Mouse (Mus musculus) fat pad, adult 2 months (tissue): ENCODE data around the gene Dnajc22.

Experiments
- DNase-seq: peaks from one replicate; pipeline ENCODE4 v3.0.0-alpha.2; 2011; ENCODE audit warnings: low read depth, low spot score; ENCODE audit errors: extremely low read depth

Dnajc22 gene

DNA sequence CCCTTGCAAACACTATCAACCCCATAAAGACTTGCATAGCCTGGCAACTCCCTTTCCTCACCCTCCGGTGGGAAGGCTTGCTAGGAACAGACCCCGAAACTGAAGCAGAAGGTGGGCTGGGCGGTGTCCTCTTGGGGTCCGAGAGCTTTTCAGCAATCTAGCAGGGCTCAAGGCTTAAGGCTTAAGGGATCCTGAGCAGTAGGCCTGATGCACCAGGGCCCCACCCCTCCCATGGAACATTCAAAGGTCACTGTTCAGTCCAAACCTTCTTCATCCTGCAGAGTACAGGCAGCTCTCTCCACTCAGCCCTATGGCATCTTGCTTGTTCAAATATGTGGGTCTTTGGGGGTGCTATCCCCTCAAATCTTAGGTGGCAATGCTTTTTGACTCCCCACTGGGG lies 7.0 kb upstream of the Dnajc22 start:
- DNase-seq = no peak

DNA sequence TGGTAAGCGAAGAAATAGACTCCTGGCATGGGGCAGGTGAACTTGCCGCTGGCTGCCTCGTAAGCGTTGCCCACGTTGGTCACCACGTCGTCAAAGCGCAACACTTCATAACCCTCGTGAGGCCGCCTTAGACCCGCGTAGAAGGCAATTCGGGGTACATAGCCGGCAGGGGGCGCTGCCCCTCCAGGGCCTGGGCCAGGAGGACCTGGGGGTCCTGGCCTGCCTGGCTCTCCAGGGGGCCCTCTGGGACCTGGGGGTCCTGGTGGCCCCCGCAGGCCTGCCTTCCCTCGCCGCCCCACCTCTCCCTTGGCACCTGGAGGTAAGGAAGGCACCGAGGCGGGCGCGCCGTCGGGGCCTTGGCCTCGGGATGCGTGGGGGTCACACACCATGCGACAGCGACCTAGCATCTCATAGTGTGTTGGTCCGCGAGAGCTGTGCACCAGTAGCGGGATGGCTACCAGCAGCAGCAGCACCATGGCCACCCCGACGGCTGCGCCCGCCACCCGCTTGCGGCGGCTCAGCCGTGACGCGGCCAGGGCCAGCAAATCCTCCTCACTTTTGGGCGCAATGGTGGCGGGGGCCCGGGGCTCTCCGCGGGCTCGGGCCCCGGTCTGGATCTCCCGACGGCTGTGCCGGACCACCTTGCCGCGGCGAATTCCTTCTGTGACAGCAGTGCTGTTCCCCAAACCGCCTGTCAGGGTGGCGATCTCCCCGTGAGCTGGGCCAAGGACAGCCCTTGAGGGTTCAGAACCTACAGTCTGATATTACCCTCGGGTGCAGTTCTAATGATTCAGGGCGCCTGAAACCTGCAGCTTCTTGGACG lies 5.5 kb upstream of the Dnajc22 start, which contains the start of gene C1ql4:
C1ql4 (minus strand) TSS at position 565 of the 823 bp plus-strand sequence.
- DNase-seq = no peak

DNA sequence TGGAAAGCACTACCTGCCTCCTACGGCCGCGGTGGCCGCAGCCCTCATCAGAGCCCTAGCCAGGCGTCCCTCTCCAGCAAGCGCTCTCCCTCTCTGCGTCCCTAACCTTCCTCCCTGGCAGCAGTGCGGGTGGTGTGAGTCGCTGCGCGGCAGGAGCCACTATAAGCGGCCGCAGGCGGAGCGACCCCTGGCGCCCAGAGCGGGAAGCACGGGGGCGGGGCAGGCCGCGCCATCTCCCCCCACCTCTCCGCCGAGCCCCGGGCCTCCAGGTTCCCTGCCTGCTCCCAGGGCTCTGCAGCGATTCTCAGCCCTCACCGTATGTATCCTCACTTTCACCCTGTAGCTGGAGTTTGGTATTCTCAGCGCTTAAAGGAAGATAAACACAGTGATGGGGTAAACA lies 4.7 kb upstream of the Dnajc22 start:
- DNase-seq = no peak

DNA sequence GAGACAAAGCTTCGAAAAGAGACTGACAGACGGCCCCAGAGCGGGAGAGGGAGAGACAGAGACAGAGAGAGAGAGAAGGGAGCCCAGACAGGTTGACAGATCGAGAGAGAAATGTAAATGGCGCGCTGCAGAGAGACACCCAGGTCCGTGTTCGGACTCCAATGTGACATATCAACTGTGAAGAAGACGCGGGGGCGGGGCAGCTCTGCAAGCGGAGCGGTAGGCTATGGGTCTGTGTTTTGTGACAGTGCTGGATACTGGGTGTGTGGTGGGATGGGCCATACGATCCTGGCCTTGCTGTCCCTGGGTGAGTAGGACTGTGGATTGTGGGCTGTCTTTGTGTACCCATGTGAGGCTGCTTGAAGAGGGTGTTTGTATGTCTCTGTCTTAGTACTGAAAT lies 3.9 kb upstream of the Dnajc22 start:
- DNase-seq = no peak

DNA sequence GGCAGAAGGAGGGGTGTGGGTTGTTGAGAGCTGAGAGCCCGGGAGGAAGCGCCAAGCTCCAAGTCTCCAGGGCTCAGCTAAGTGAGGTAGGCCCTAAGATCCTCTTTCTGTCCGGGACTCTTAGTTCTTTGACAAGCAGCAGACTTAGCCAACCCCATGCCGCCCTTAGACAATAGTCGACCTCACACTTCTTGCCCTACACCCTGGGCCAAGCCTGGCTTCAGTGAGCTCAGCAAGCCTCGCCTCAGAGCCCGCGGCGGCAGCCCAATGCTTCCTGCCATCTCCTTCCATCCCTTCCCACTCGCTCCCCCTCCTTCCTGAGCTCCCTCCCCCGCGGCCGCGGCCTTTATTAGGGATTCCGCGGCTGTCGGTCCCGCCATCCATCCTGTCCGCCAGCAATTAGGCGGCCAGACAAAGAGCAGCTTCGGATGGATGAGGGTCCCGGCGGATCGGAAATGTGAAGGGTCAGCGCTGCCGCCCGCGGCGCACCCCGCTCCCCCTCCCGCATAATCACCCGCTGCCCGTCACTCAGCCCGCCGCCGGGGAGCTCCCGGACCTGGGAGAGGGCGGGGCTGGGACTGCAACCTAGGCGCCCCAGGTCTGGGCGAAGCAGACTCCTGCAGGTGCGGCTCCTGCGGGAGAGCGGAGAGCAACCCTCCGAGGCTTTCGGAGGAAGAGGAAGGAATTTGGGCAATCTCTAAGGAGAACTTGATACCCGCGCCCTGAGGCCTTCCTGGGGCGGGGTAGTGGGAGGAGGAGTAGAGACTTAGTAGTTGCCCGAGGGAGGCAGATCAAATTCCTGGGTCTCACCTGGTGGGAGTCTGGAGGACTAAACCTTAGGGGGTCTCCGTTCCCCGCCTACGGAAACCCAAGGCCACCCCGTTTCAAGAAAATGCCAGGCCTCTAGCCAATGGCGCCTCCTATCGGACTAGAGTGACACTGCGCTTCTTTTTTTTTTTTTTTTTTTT lies 605 bp downstream of the Dnajc22 start:
- no peak for DNase-seq

DNA sequence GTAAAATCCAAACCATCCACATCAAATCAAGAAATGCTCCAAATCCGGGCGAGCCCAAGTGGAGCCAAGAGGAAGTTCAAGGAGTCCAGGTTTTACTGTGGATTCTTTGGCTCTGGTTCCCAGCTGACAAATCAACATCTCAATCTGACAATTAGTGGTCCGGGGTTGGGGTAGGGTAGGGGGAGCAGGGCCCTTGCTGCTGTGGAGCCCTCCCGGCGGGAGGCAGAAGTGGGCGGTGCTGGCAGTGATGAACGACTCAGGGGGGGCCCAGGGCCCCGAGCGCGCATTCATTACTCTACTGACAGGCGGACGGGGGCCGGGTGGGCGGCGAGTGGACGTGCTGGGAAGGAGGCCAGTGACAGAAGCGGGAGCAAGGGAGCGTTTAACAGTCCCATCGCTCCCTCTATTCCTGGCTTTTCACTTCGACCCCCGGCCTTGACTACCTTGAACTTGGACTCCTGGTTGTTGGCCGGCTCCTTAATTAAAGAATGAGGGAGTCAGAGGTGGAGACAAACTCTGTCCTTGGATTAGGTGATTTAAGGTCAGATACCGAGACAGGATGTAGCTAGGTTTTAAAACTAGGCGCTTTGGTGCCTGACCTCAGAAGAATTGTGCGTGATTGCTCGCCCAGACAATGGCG lies 1.8 kb downstream of the Dnajc22 start:
- DNase-seq = no peak

DNA sequence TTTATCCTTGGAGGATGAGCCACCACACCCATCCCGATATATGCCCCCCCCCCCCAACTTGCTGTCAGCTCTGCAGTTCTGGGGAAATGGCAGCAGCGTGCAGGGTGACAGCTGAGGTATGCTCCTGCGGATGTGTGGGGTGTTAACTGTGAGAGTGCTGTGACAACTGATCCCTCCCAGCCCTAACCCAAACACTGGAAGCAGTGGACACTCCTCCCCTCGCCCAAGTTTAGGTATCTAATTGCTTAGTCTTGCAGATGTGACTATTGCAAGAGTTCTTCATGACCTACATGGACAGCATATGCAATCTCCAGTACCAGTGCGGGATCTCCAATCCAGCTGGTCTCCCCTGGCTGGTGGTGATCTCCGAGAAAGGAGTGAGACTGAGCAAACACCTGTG lies 2.4 kb downstream of the Dnajc22 start:
- no peak for DNase-seq

DNA sequence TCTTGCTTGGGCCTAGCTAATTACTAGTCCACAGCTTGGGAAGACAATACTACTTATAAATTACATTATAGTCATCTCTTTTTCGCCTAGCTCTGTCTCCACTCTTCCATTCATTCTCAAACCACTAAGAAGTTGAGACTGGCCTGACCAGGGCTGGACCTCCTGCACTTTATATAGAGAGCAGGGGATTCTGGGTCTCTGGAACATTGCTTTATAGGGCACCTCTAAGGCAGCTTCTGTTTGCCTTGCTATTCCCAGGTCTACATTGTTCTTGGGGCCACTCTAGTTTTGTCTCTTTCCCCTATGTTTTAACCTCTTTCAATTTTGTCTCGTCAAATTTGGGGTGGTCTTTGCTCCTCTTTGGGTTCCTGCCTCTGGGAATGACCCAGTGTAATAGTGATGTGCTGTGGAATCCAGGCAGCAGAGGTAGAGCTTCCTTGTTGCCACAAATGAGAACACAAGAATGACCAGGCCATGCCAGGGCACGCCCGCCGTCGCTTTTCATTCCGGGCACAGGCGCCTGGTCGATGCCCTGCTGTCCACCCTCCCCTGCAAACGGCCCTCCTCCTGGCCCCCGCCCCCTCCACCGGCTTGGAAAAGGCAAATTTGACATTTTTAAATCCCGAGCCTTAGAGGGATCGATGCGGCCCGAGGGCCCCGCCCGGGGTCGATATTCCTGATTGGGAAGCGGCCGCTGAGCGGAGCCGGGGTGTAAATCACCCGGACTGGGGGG lies 3.3 kb downstream of the Dnajc22 start:
- no peak for DNase-seq

DNA sequence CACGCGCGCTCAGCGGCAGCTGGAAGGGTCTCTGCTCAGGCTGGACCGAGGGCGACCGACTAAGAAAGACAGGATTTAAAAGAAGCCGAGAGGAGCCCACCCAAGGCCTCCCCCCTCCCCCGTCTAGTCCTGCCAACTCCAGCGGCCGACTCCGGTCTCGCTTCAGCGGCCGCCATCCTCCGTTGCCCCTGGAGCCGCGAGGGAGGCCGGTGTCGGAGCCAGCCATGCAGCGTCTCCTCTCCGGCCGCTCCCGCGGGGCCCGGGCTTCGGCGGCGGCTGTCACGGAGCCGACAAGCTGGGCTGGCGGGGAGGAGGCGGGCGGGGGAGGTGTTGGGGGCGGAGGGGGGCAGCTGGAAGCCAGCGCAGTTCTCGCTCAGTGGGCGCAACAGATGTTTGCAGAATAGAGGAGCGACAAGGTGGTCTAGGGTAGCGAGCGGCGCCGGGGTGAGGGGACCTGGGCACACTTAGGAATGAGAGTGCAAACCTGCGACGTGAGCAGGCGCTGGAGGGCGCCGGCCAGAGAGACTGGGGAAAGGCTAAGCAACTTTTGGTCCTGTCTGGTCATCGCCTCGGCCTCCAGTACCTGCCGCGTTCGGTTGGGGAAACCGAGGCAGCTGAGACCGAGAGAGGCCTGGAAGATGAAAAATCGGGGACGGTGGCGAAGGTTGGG lies 4.0 kb downstream of the Dnajc22 start:
- DNase-seq = no peak

DNA sequence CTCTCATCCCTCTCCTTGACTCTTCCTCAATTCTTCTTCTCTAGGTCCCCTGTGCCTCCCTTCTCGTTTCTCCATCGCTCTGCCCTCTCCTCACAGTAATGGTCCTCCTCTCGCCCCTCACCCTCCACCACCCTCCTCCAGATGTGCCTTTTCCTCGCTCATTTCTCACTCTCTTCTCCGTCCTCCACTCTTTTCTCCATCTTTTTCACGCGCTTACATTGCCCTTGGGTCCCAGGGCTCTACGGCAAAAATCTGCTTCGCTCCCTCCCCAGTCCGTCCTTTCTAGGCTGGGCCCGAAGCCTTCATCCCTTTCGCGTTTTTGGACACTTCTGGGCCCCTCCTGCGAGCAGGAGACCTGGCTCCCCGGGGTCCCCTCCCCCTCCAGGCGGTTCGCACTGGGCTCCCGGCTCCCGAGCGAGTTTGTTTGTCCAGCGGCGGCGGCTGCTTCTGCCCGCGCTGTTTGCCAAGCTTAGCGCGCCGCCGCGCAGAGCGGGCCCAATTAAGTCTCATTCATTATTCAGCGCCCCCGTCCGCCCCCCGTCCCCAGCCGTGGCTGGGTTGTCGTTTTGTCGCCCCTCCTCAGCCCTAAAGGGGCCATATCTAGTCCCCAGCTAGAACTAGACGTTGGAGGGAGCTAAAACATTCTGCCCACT lies 5.0 kb downstream of the Dnajc22 start:
- no peak for DNase-seq

DNA sequence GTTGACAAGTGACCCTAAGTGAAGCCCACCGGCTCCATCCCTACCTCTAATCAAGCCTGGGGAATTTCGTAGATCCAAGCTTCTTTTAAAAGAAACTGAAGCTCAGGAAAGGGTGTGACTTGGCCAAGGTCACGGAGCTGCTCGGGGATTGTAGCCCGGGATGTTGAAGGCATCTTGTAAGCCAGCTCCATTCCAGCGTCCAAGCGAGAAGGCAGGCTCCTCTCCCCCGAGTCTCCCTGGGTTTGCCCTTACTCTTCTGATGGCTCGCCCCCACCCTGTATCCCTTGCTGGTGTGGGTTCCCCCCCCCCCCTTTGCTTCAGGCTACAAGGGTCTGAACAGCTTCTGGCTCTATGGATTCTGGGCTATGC lies 5.5 kb downstream of the Dnajc22 start:
- no peak for DNase-seq

DNA sequence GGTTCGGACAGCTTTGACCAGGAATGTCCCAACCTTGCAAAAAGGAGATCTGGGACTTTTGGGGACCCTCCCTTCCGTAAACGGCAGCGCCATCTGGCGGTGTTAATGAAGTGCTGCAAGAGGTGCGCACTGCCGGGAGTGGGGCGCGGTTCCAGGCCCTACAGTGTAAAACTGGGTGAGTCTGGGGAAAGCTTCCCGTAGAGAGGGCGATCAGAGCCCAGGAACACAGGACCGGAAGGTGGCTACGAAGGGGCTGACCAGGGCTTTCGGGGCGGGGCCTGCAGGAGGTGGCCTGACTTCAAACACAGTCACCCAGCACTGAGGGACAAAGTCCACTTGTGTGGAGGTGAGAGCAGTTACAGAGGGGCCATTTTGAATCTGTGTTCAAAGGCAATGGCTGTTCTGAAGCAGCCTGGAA lies 6.2 kb downstream of the Dnajc22 start:
- DNase-seq = no peak

DNA sequence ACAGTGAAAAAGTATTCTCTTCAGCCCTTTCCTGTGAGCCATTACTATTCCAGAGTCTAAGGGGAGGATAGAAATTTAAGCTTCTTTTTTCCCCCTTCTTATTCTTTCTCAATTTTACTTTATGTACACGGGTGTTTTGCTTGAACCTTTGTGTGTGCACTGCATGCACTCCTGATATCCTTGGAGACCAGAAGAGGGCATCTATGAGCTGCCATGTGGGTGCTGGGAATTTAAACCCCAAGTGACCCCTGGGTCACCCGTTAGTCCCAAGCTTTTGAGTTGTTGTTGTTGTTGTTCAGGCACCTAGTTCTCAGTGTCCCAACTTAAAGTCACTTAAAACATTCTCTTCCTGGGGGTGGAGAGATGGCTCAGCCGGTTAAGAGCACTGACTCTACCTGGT lies 7.0 kb downstream of the Dnajc22 start:
- DNase-seq = no peak

DNA sequence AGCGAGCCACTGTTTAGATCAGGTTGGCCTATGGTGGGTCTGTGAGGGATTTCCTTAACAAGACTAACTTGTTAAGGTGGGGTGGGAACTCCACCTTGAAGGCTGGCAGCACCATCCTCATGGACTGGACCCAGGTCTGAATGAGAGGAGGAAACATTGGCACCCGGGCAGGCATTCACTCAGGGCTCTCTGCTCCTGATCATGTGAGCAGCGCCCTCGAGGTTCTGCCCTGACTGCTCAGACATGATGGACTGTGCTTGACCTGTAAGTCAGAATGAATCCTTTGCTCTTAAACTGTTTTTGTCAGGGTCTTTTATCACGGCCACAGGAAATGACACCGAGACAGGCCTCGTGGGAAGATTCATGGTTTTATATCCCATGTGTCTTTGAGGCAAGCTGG lies 12.3 kb downstream of the Dnajc22 start:
- no peak for DNase-seq

DNA sequence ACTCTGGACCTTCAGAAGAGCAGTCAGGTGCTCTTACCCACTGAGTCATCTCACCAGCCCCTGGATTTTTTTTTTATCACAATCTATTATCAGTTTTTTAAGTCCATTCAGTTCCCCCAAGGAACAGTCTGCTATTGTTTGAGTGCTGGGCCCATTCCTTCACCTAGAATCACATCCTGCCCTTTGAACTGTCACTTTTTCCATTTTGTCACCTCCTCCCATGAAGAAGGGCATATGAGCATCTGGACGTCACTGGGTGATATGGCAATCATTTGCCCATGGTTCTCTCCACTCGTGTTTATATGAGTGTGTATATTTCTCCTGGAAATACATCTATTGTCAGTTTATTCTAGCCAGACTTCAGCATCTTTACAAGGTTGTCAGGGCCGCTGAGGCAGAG lies 14.9 kb downstream of the Dnajc22 start:
- no peak for DNase-seq

DNA sequence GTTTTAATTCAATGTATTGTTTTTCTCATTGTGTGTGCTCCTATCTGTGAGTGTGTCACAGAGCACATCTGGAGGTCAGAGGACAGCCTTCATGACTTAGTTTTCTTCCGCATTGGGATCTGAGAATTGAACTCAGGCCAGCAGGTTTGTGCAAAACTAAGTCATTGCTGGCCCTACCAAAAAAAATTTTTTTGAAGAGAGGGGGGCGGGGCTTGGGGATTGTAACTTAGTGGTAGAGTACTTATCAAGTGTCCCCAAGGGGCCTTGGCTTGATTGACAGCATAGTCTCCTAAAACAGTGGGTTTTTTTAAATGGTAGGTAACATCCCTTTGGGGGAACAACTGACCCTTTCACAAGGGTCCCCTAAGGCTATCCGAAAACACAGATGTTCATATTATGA lies 18.2 kb downstream of the Dnajc22 start:
- DNase-seq = no peak

DNA sequence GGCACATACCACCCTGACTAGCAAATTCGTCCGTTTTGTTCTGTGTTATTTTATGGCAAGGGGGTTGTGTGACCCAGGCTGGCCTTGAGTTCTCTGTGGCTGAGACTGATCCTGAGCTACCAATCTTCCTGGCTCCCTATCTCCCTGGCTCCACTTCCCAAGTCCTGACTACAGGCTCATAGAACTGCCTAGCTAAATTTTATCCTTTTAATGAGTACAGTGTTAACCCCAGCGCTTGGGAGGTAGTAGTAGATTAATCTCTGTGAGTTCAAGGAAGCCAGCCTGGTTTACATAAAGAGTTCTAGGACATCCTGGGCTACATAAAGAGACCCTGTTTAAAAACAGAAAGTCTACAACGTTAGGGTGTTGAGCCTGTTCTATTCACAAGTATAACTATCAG lies 18.8 kb downstream of the Dnajc22 start:
- DNase-seq = no peak

DNA sequence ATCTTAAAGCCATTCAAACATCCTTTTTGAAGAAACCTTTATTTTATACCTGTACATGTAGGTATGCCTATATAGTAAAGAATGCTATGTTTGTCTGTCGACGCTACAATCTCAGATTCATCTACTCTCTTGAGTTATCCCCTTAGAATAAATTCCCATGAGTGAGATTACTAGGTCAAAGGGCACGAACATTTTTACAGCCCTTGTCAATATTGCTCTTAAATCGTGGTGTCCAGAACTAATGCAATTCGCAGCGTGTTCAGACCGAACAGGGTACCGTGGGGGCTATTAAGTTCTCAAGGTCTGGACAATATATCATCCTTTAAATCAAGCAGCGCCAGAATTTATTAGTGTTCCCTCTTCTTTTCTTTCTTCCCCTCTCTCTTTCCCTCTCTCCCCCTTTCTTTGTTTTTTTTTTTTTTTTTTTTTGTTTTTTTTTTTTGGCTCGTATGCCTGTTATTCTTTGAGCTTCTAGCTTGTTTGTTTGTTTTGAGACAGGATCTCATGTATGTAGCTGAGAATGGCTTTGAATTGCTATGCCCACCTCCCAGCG lies 19.9 kb downstream of the Dnajc22 start:
- no peak for DNase-seq

DNA sequence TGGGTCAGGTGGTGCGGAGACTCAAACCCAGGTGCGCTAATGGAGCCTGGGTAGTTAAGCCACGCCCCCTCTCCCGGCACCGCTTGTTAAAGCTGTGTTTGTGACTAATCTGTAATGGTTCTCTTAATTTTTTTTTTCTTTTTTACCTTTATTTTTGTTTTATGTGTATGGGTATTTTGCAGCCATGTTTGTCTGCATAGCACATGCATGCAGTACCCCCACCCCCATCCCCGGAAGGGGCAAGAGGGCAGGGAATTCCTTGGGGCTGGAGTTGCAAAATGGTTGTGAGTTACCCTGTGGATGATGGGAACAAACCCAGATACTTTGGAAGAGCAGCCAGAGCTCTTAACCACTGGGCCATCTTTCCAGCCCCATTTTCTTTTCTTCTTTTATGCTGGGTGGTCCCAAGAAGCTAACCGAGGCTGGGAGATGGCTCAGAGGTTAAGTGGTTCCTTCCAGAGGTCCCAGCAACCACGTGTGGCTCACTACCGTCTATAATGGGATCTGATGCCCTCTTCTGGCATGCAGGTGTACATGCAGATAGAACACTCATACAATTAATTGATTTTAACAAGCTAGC lies 20.5 kb downstream of the Dnajc22 start:
- DNase-seq = no peak
